Mouse (Mus musculus): ENCODE data around the gene Camk1. TPM values are rescaled to one million over a fixed set of nuclear protein-coding genes. Genes with fewer than 3 reads are reported as not detected.
A peak's percentile ranks its signal among the peaks of the same experiment; 100 is the strongest.

Gene Camk1
- 19.9 and 22.6 TPM in 2 replicates for polyA plus RNA-seq (2015; fragmentation: Nextera tagmentation; extraction: Ambion mirVana)

GRCm38 (mm10) chr6:113343177-113344092 lies at the start of gene Camk1:
Gene Camk1, minus strand, starts transcription at chr6:113343984.
- 0 out of 2 replicates have a peak, but pooled peaks cover 3% of the 10 kb centered on the region for H3K36me3 ChIP-seq
- H3K4me2 ChIP-seq: peak within 1 kb of the TSS; percentile 71
- H3K4me1 ChIP-seq (replicated peaks): peaks cover 19% of the 10 kb centered on the region
- peak within 1 kb of the TSS; percentile 60 for H3K4me3 ChIP-seq (replicated peaks)
- DNase-seq (peak; percentile 53), ATAC-seq (ENCODE audit: low read depth) (peak; percentile 76)
- 16% methylated on average over 32 of the region's 32 CpGs for WGBS (ENCODE audit: insufficient replicate concordance)
- no peaks in the 10 kb centered on the region for H3K9me3 ChIP-seq (replicated peaks)
- no peaks in the 10 kb centered on the region for H3K27me3 ChIP-seq
- peak within 1 kb of the TSS; percentile 79 for H3K9ac ChIP-seq
- 0 out of 2 replicates have a peak within 1 kb of the TSS, but pooled peaks have one; percentile 15 for H3K27ac ChIP-seq

GRCm38 (mm10) chr6:113392387-113393071 lies 48.7 kb upstream of the Camk1 start:
- Histone ChIP-seq H3K9ac (no peak overlapping the region), H3K36me3 (peaks cover 41% of the 10 kb centered on the region), H3K9me3 (replicated peaks) (no peaks in the 10 kb centered on the region), H3K27ac (no peak overlapping the region), H3K4me1 (replicated peaks) (peaks cover 6% of the 10 kb centered on the region), H3K4me2 (peak overlapping the region; percentile 63), H3K27me3 (peaks cover 21% of the 10 kb centered on the region), H3K4me3 (replicated peaks) (peak overlapping the region; percentile 42)
- WGBS (ENCODE audit: insufficient replicate concordance): 6% methylated on average over 51 of the region's 51 CpGs
- DNase-seq (no peak), ATAC-seq (ENCODE audit: low read depth) (peak; percentile 63)

- peaks cover 47% of the 10 kb centered on the region for H3K36me3 ChIP-seq
- H3K4me1 ChIP-seq (replicated peaks): peaks cover 6% of the 10 kb centered on the region
- ATAC-seq (ENCODE audit: low read depth): peak; percentile 6
- 19% methylated on average over 10 of the region's 10 CpGs for WGBS (ENCODE audit: insufficient replicate concordance)
- peak overlapping the region; percentile 42 for H3K4me3 ChIP-seq (replicated peaks)
- peak overlapping the region; percentile 63 for H3K4me2 ChIP-seq
- H3K9ac ChIP-seq: no peak overlapping the region
- no peak for DNase-seq
- peaks cover 21% of the 10 kb centered on the region for H3K27me3 ChIP-seq
- no peak overlapping the region for H3K27ac ChIP-seq
- no peaks in the 10 kb centered on the region for H3K9me3 ChIP-seq (replicated peaks)
Measured at GRCm38 (mm10) chr6:113392015-113392386, 48.2 kb upstream of the Camk1 start.

- Histone ChIP-seq H3K27ac (no peak overlapping the region), H3K4me3 (replicated peaks) (no peak overlapping the region), H3K4me2 (no peak overlapping the region), H3K9ac (no peak overlapping the region), H3K36me3 (peaks cover 59% of the 10 kb centered on the region), H3K4me1 (replicated peaks) (peaks cover 6% of the 10 kb centered on the region), H3K9me3 (replicated peaks) (no peaks in the 10 kb centered on the region), H3K27me3 (peaks cover 21% of the 10 kb centered on the region)
- ATAC-seq (ENCODE audit: low read depth) (no peak), DNase-seq (no peak)
- WGBS (ENCODE audit: insufficient replicate concordance): 83% methylated on average over 3 of the region's 3 CpGs
Measured at GRCm38 (mm10) chr6:113390715-113391114, 46.9 kb upstream of the Camk1 start.

GRCm38 (mm10) chr6:113388960-113389359 lies 45.2 kb upstream of the Camk1 start, which contains the start of gene Ttll3:
Gene Ttll3, plus strand, starts transcription at chr6:113389260.
- ATAC-seq (ENCODE audit: low read depth): no peak
- peaks cover 6% of the 10 kb centered on the region for H3K4me1 ChIP-seq (replicated peaks)
- H3K36me3 ChIP-seq: peaks cover 72% of the 10 kb centered on the region
- no peak for DNase-seq
- WGBS (ENCODE audit: insufficient replicate concordance): 76% methylated on average over 8 of the region's 8 CpGs
- H3K27ac ChIP-seq: no peak within 1 kb of the TSS
- H3K4me3 ChIP-seq (replicated peaks): no peak within 1 kb of the TSS
- H3K9me3 ChIP-seq (replicated peaks): no peaks in the 10 kb centered on the region
- no peak within 1 kb of the TSS for H3K4me2 ChIP-seq
- peaks cover 21% of the 10 kb centered on the region for H3K27me3 ChIP-seq
- no peak within 1 kb of the TSS for H3K9ac ChIP-seq

GRCm38 (mm10) chr6:113386025-113386424 lies 42.2 kb upstream of the Camk1 start:
- Histone ChIP-seq H3K9ac (no peak overlapping the region), H3K27me3 (peaks cover 6% of the 10 kb centered on the region; the same call in 1 of the 2 replicates), H3K36me3 (peaks cover 99% of the 10 kb centered on the region), H3K27ac (0 out of 2 replicates have a peak overlapping the region, but pooled peaks have one; percentile 5), H3K4me2 (no peak overlapping the region), H3K4me3 (replicated peaks) (no peak overlapping the region), H3K4me1 (replicated peaks) (0 out of 2 replicates have a peak, but pooled peaks cover 3% of the 10 kb centered on the region), H3K9me3 (replicated peaks) (no peaks in the 10 kb centered on the region)
- WGBS (ENCODE audit: insufficient replicate concordance): 73% methylated on average over 3 of the region's 3 CpGs
- DNase-seq (no peak), ATAC-seq (ENCODE audit: low read depth) (no peak)

- peaks cover 99% of the 10 kb centered on the region for H3K36me3 ChIP-seq
- no peak overlapping the region for H3K9ac ChIP-seq
- H3K4me3 ChIP-seq (replicated peaks): no peak overlapping the region
- ATAC-seq (ENCODE audit: low read depth) (no peak), DNase-seq (no peak)
- H3K27me3 ChIP-seq: no peaks in the 10 kb centered on the region
- no peaks in the 10 kb centered on the region for H3K9me3 ChIP-seq (replicated peaks)
- peaks cover 10% of the 10 kb centered on the region for H3K4me1 ChIP-seq (replicated peaks)
- no peak overlapping the region for H3K4me2 ChIP-seq
- H3K27ac ChIP-seq: 0 out of 2 replicates have a peak overlapping the region, but pooled peaks have one; percentile 16
- 77% methylated on average over 11 of the region's 11 CpGs for WGBS (ENCODE audit: insufficient replicate concordance)
Measured at GRCm38 (mm10) chr6:113385160-113385714, 41.5 kb upstream of the Camk1 start.

- 81% methylated on average over 8 of the region's 8 CpGs for WGBS (ENCODE audit: insufficient replicate concordance)
- Histone ChIP-seq H3K4me3 (replicated peaks) (no peak overlapping the region), H3K9ac (no peak overlapping the region), H3K4me1 (replicated peaks) (peaks cover 18% of the 10 kb centered on the region), H3K27me3 (no peaks in the 10 kb centered on the region), H3K9me3 (replicated peaks) (no peaks in the 10 kb centered on the region), H3K4me2 (no peak overlapping the region), H3K27ac (no peak overlapping the region), H3K36me3 (peaks cover 93% of the 10 kb centered on the region)
- ATAC-seq (ENCODE audit: low read depth) (no peak), DNase-seq (no peak)
Measured at GRCm38 (mm10) chr6:113384351-113384927, 40.7 kb upstream of the Camk1 start.

GRCm38 (mm10) chr6:113380480-113380879 lies 36.7 kb upstream of the Camk1 start:
- Histone ChIP-seq H3K36me3 (peaks cover 60% of the 10 kb centered on the region), H3K4me1 (replicated peaks) (peaks cover 45% of the 10 kb centered on the region), H3K9me3 (replicated peaks) (no peaks in the 10 kb centered on the region), H3K4me2 (peak overlapping the region; percentile 88), H3K27ac (no peak overlapping the region), H3K4me3 (replicated peaks) (no peak overlapping the region; the same call in 1 of the 2 replicates), H3K9ac (no peak overlapping the region; the same call in 1 of the 2 replicates), H3K27me3 (no peaks in the 10 kb centered on the region)
- WGBS (ENCODE audit: insufficient replicate concordance): 89% methylated on average over 11 of the region's 11 CpGs
- DNase-seq: no peak
- no peak for ATAC-seq (ENCODE audit: low read depth)

GRCm38 (mm10) chr6:113379246-113379645 lies 35.5 kb upstream of the Camk1 start:
- Histone ChIP-seq H3K27ac (peak overlapping the region; percentile 93), H3K36me3 (peaks cover 60% of the 10 kb centered on the region)

More at GRCm38 (mm10) chr6:113379246-113379645, 35.5 kb upstream of the Camk1 start:
- DNase-seq: no peak
- 16% methylated on average over 6 of the region's 6 CpGs for WGBS (ENCODE audit: insufficient replicate concordance)
- H3K4me3 ChIP-seq (replicated peaks): peak overlapping the region; percentile 99
- no peak for ATAC-seq (ENCODE audit: low read depth)
- peak overlapping the region; percentile 88 for H3K4me2 ChIP-seq
- no peaks in the 10 kb centered on the region for H3K9me3 ChIP-seq (replicated peaks)
- no peaks in the 10 kb centered on the region for H3K27me3 ChIP-seq
- peaks cover 54% of the 10 kb centered on the region for H3K4me1 ChIP-seq (replicated peaks)
- H3K9ac ChIP-seq: peak overlapping the region; percentile 98
